Mouse (Mus musculus) stomach, postnatal 0 days (tissue): ENCODE data around the gene Arid1a.

Experiments used
- CTCF ChIP-seq: IDR thresholded peaks from 2 replicates; pipeline ENCODE4 v1.5.1; 2016; ENCODE audit warnings: antibody characterized with exemption, low read depth, mild to moderate bottlenecking, moderate library complexity
- EP300 ChIP-seq: optimal IDR thresholded peaks from 2 replicates; pipeline ENCODE3; 2016; ENCODE audit warnings: antibody characterized with exemption

DNA sequence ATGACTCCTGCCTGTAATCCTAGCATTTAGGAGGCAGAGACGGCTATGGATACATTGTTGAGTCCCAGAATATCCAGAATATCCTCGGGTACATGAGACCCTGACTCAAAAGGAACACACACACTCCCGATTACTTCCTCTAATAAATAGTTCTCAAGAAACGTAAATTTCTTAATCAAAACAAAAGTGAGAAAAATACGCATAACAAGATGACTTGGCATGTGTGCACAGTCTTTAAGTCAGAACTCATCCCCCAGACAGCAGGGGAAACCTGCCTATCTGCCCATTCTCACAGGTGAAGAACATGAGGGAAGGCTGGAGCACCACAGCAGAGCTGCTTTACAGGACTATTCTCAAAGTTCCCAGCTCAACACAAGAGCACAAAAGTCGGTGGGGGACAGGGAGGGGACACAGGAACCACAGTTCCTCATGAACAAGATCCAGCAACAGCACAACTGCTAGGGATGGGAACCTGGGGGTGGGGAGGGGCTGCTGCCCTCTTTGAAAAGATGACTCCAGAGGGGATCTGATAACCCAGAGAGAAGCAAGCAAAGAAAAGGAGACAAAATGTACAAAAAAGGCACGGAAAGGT lies 6.3 kb downstream of the Arid1a start:
- TF ChIP-seq CTCF (no peak), EP300 (no peak)
